Mouse (Mus musculus) liver, adult 2 months (tissue): ENCODE data around the gene Fbxl17.

Experiments used
- CTCF ChIP-seq: fragments of 200-500 bp; IDR thresholded peaks from 2 replicates; pipeline ENCODE4 v1.5.1; 2011; ENCODE audit warnings: low read depth, low read length, control low read depth
- POLR2A ChIP-seq: fragments of 200-500 bp; IDR thresholded peaks from 2 replicates; pipeline ENCODE4 v1.6.1; 2011; ENCODE audit warnings: low read length, control low read depth; ENCODE audit not compliant: insufficient read depth; ENCODE audit errors: extremely low read depth

- TF ChIP-seq CTCF, result no peak
- TF ChIP-seq POLR2A, result no peak
Measured at GRCm38 (mm10) chr17:63245472-63245871, 254.3 kb downstream of the Fbxl17 start.
